Mouse (Mus musculus) effector memory CD4-positive, alpha-beta T cell, adult 5 months (primary cell): Measurements from ENCODE around the gene Acvr1c. TPM values are rescaled to one million over a fixed set of nuclear protein-coding genes. Genes with fewer than 3 reads are reported as not detected.

Source experiments
- polyA plus RNA-seq: library from polyadenylated mRNA; unstranded; fragments of 100-300 nt; shearing (Covaris generic); gene quantifications from one replicate; pipeline ENCODE4 v1.2.1, GENCODE M21; 2017

The Acvr1c gene
- polyA plus RNA-seq, result 0.05 TPM

DNA sequence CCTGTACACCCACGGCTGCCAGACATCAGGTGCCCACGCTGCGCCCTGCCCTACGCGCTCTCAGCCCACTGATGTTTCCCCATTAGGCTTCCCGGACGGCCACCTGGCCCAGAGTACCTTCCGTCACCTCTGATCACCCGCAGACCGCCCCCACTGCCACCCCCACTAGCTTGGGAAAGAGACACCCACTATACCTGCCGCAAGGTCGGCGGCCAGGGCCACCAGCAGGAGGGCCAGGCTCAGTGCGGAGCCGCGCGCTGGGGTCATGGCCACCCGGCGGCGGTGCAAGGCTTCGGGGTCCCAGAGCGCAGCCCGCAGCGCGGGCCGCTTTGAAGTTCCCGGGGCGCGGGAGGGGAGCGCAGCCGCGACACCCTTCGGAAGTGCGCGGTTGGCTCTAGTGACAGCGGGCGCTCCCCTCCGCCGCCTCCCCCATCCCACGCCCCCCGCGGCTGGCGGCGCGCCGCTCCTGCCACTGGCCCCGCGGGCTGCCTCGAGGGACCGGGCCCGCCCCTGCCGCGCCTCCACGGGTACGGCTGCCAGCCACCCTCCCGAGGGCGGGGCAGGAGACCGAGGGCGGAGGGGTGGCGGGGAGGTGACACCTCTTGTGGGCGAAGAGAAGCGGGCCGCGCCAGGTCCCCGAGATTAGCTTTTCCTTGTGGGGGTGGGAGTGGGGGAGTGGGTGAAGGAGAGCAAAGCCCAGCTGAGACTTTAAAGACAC lies at the start of gene Acvr1c:
TSS of gene Acvr1c (minus strand) at position 482 of the 718 bp plus-strand sequence.

Other genes starting within 250 kb of the Acvr1c start
- gene Cytip, start 162.4 kb downstream of the Acvr1c start, polyA plus RNA-seq, result 905 TPM
- gene Gm17409, start 112.2 kb upstream of the Acvr1c start, polyA plus RNA-seq, result not detected
- 2.0 TPM for gene Acvr1, start 209.3 kb upstream of the Acvr1c start, polyA plus RNA-seq
- 0.90 TPM for gene Upp2, start 209.4 kb upstream of the Acvr1c start, polyA plus RNA-seq